Mouse (Mus musculus) heart, adult 2 months (tissue): Measurements from ENCODE around the gene Sorl1. TPM values are rescaled to one million over a fixed set of nuclear protein-coding genes. Genes with fewer than 3 reads are reported as not detected.

Source experiments
- DNase-seq, 2 experiments: peaks; one replicate each; pipeline ENCODE4 v3.0.0; 2021
- H3K27ac ChIP-seq: fragments of 200-600 bp; 2 replicates; pipeline ENCODE4 v1.8.1; 2022
- H3K27me3 ChIP-seq: fragments of 200-500 bp; 2 replicates; pipeline ENCODE4 v1.6.1; 2012; ENCODE audit warnings: mild to moderate bottlenecking, low read length, inconsistent platforms, mixed read lengths; ENCODE audit not compliant: control insufficient read depth, insufficient read depth
- H3K36me3 ChIP-seq: fragments of 200-500 bp; 2 replicates; pipeline ENCODE4 v1.6.1; 2012; ENCODE audit warnings: low read length, inconsistent platforms; ENCODE audit not compliant: control insufficient read depth, insufficient read depth
- H3K4me1 ChIP-seq: fragments of 200-500 bp; 2 replicates; pipeline ENCODE4 v1.6.1; 2011; ENCODE audit warnings: low read length; ENCODE audit not compliant: control insufficient read depth, insufficient read depth
- H3K4me3 ChIP-seq: fragments of 200-600 bp; 2 replicates; pipeline ENCODE4 v1.8.1; 2022
- H3K79me2 ChIP-seq: fragments of 200-500 bp; replicated peaks from 2 replicates; pipeline ENCODE4 v1.6.1; 2012; ENCODE audit warnings: mild to moderate bottlenecking, inconsistent platforms, low read length, moderate library complexity, mixed read lengths; ENCODE audit not compliant: control insufficient read depth, insufficient read depth
- H3K9ac ChIP-seq: fragments of 200-500 bp; 2 replicates; pipeline ENCODE4 v1.6.1; 2012; ENCODE audit warnings: low read depth, mild to moderate bottlenecking, control low read depth, inconsistent platforms, low read length, mixed read lengths
- CTCF ChIP-seq: fragments of 200-600 bp; IDR thresholded peaks from 2 replicates; pipeline ENCODE4 v1.8.1; 2022; ENCODE audit warnings: antibody characterized with exemption, mild to moderate bottlenecking, moderate library complexity
- EP300 ChIP-seq: fragments of 200-500 bp; IDR thresholded peaks from 2 replicates; pipeline ENCODE4 v1.6.1; 2011; ENCODE audit warnings: low read depth, low read length, control low read depth; ENCODE audit not compliant: insufficient read depth
- POLR2A ChIP-seq: fragments of 200-500 bp; IDR thresholded peaks from 2 replicates; pipeline ENCODE4 v1.6.1; 2011; ENCODE audit warnings: mild to moderate bottlenecking, low read depth, low read length, control low read depth; ENCODE audit not compliant: insufficient read depth
- WGBS: fragments of 180-500 bp; shearing (Covaris S2); methylation state at CpG from one replicate; pipeline ENCODE4 v1.1.7; 2018; 5-methylcytosine and 5-hydroxymethylcytosine counted together
- intact Hi-C: fragments of 180-260 bp; cut with DNase I; formaldehyde crosslinking; loops from one replicate; pipeline ENCODE4 v1.15.1; 2025
- polyA plus RNA-seq: library from polyadenylated mRNA; depleted of rRNA; stranded (reverse); fragments of >200 nt; gene quantifications from 2 replicates; pipeline ENCODE4 v1.2.3, GENCODE M21; 2012
- total RNA-seq, 2 experiments: library from RNA; stranded (reverse); gene quantifications; 2 replicates each; pipeline ENCODE4 v1.2.3; 2021

The Sorl1 gene
- total and polyA plus RNA-seq, 3 experiments: 13.4 to 16.0 (median 14.1) TPM

GRCm38 (mm10) chr9:42072010-42072409 lies 52.1 kb downstream of the Sorl1 start:
- TF ChIP-seq POLR2A: no peak
- TF ChIP-seq CTCF: no peak
- no peak for TF ChIP-seq EP300
- no peaks in the 10 kb centered on the region for H3K27me3 ChIP-seq
- intact Hi-C loops: no loop called here
- H3K36me3 ChIP-seq: no peaks in the 10 kb centered on the region
- WGBS: 49% methylated on average over 4 of the region's 4 CpGs
- H3K27ac ChIP-seq: no peak overlapping the region
- H3K79me2 ChIP-seq: no peaks in the 10 kb centered on the region
- H3K4me3 ChIP-seq: no peak overlapping the region
- no peak overlapping the region for H3K9ac ChIP-seq
- DNase-seq: no peak
- no peaks in the 10 kb centered on the region for H3K4me1 ChIP-seq

DNA sequence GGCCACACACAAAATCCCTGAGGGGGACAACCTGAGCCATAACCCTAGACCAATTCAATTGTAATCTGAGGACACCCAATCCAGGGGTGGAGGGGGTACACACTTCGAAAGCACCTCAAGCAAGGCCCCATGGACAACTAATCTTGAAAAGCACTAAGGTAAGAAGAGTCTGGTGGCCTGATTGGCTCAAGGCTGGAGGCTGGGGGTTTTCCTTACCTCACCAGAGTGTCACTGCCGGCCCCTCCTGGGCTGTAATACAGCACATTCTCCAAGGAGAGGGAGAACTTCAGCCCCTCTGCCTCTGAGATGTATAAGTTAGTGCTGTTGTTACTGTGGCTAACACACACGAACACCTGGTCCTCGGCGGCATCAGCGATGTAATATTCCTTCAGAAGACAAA lies 53.2 kb downstream of the Sorl1 start:
- intact Hi-C loops: no loop called here
- 88% methylated on average over 6 of the region's 6 CpGs for WGBS
- no peak for TF ChIP-seq EP300
- no peak for TF ChIP-seq POLR2A
- TF ChIP-seq CTCF: no peak
- H3K27me3 ChIP-seq: no peaks in the 10 kb centered on the region
- no peak for DNase-seq
- no peaks in the 10 kb centered on the region for H3K79me2 ChIP-seq
- H3K4me1 ChIP-seq: no peaks in the 10 kb centered on the region
- no peaks in the 10 kb centered on the region for H3K36me3 ChIP-seq
- H3K27ac ChIP-seq: no peak overlapping the region
- H3K4me3 ChIP-seq: no peak overlapping the region
- no peak overlapping the region for H3K9ac ChIP-seq

DNA sequence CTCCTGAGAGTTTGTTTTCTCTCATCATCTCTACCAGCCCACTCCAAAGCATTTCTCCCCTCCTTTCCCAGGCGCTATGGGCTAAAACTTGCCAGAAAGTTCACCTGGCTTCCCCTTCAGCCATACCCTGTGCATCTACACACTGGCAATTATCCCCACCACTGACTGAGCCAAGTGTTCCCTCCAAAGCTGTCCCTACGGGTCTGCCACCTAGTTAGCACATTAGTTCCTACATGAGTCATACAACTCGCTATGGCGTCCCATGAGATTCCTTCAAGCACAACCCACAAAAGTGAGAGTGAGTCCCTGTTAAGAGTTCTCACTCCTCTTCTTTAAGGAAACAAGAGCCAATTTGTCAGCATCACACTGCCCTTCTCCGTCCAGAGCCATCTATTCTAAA lies 54.6 kb downstream of the Sorl1 start:
- no peak overlapping the region for H3K27ac ChIP-seq
- TF ChIP-seq POLR2A (no peak), EP300 (no peak), CTCF (no peak)

DNA sequence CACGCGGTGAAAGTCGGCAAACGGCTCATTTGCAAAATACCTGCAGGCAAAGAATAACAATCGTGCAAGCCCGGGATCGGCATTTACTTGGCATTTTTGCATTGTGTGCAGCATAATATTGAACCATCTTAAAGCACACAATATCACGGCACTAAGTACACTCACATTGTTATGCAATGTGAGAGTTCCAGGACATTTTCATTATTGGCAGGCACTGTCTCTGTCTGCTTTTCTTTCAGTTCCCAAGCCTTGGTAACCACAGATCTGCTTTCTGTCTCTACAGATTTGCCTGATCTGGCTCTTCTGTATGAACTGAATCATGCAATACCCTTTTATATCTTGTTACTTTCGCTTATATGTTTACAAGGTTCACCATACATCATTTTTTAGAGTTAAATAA lies 56.1 kb downstream of the Sorl1 start:
- TF ChIP-seq POLR2A (no peak), CTCF (no peak), EP300 (no peak)
- no peak for DNase-seq
- Histone ChIP-seq H3K9ac (no peak overlapping the region), H3K36me3 (no peaks in the 10 kb centered on the region), H3K79me2 (no peaks in the 10 kb centered on the region), H3K4me1 (no peaks in the 10 kb centered on the region), H3K4me3 (no peak overlapping the region), H3K27me3 (no peaks in the 10 kb centered on the region), H3K27ac (no peak overlapping the region)
- 88% methylated on average over 9 of the region's 9 CpGs for WGBS
- intact Hi-C loops: no loop called here

More for the DNA sequence above, 54.6 kb downstream of the Sorl1 start:
- 84% methylated on average over 5 of the region's 5 CpGs for WGBS
- Histone ChIP-seq H3K27me3 (no peaks in the 10 kb centered on the region), H3K4me1 (no peaks in the 10 kb centered on the region), H3K79me2 (no peaks in the 10 kb centered on the region), H3K9ac (no peak overlapping the region), H3K36me3 (no peaks in the 10 kb centered on the region), H3K4me3 (no peak overlapping the region)
- DNase-seq: no peak
- intact Hi-C loops: no loop called here

GRCm38 (mm10) chr9:42065756-42066155 lies 58.3 kb downstream of the Sorl1 start:
- H3K27ac ChIP-seq: no peak overlapping the region
- H3K9ac ChIP-seq: no peak overlapping the region
- H3K4me1 ChIP-seq: no peaks in the 10 kb centered on the region
- intact Hi-C loops: no loop called here
- H3K79me2 ChIP-seq: no peaks in the 10 kb centered on the region
- no peaks in the 10 kb centered on the region for H3K36me3 ChIP-seq
- TF ChIP-seq CTCF: no peak
- no peak for TF ChIP-seq POLR2A
- TF ChIP-seq EP300: no peak
- WGBS: 81% methylated on average over 1 of the region's 1 CpGs
- no peak overlapping the region for H3K4me3 ChIP-seq
- no peaks in the 10 kb centered on the region for H3K27me3 ChIP-seq
- DNase-seq: no peak

DNA sequence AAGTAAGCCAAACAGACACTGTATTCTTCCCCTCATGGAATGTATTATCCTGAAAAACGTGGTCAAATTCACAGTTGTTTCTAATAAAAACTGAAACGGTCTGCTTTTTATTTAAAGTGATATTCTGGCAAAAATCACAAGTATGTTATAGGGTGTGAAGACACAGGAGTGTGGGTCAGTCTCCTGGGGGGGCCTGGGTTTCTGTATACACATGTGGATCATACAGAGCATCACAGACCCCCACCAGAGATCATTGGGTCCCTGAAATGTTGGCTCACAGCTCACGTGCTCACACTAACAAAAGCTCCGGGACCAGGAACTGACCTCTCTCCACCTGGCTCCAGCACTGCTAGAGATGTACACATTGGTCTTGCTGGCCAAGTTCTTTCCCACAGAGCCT lies 60.7 kb downstream of the Sorl1 start:
- Histone ChIP-seq H3K36me3 (no peaks in the 10 kb centered on the region), H3K4me3 (no peak overlapping the region), H3K9ac (no peak overlapping the region), H3K4me1 (no peaks in the 10 kb centered on the region), H3K79me2 (no peaks in the 10 kb centered on the region), H3K27me3 (no peaks in the 10 kb centered on the region), H3K27ac (no peak overlapping the region)
- DNase-seq: no peak
- no peak for TF ChIP-seq POLR2A
- TF ChIP-seq CTCF: no peak
- no peak for TF ChIP-seq EP300
- WGBS: 74% methylated on average over 4 of the region's 4 CpGs
- intact Hi-C loops: no loop called here
